Mouse (Mus musculus): ENCODE data around the gene Ttc33. TPM values are rescaled to one million over a fixed set of nuclear protein-coding genes. Genes with fewer than 3 reads are reported as not detected.

Ttc33 gene
- 43.6 and 45.9 TPM in 2 replicates for polyA plus RNA-seq (2015; fragmentation: Nextera tagmentation; extraction: Ambion mirVana)

DNA sequence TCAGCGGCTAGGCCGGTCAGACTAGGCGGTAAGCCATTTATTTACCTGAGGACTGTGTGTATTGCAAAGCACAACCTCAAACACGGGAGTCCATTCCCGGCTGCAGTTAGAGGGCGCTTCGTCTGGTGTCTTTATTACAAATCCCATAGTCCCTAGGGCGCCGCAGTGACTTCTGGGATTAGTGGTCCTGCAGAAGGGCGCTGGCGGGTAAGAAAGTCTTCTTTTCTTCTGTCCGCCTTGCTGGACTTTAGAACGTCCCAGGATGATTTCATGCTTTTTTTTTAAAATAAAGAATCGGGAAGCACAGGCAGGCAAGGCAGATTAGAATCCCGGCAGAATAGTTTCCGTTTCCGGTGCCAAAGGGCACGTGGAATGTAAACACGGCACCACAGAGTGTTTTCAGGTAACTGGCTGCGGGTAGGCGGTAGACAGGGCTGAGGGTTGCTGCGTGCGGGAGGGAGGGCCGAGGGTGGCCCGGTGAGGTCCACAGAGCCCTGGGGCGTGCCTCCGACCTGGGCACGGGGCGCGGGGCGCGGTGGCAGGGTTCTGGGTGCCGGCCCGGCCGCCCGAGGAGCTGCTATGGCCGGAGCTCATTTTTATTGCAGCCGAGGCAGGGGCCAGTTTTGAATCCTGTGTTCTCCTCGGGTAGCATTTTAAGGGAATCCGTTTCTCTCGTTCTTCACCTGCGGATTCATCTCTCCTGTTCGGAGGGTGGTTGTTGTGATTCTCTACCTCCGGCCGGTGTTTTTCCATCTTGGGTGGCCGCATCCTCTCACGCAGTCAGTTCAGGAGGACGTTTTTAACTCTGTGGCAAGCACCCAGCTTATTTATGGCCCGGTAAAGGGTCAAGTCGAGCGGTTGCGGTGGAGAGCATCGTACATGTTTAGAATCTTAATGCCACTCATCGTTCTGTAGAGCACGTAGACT is at the start of gene Ttc33:
TSS of gene Ttc33 (plus strand) at position 160 of the 927 bp plus-strand sequence.
- peak; percentile 65 for DNase-seq (ENCODE audit: low spot score)

DNA sequence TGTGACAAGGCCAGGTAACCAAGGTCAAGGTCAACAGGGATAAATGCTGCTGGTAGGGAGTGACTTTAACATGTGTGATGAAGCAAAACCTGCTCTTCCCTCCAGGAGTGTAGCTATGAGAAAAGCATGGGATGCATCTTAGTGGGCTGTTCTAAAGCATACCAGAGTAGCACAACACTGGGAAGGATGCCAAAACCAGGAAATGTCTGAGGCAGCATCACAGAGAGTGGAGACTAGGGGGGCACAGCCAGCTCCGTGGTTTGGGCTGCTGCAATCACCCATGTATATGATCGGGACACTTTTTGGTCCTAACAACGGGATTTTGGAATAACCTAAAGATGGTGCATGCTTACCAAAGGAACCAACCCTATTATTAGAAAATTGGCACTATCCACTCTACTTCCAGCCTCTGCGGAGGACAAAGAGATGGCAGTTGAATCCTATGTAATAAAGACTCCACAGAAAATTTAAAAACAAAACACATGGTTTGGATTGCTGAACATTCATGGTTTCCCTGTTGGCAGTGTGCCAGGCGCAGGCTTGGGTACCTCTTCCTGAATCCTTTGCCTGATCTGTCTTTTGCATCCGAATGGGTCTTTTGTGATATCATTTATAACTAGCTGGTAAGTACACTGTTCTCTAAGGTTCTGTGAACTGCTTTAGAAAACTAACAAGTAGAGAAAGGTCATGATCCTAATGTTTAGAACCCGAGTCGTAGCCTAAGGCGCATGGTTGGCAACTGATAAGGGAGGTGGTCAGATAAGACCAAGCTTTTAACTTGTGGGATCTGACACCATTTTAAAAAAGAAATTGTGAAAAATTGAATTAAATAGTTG is 47.1 kb upstream of the Ttc33 start:
- DNase-seq (ENCODE audit: low spot score) = no peak

DNA sequence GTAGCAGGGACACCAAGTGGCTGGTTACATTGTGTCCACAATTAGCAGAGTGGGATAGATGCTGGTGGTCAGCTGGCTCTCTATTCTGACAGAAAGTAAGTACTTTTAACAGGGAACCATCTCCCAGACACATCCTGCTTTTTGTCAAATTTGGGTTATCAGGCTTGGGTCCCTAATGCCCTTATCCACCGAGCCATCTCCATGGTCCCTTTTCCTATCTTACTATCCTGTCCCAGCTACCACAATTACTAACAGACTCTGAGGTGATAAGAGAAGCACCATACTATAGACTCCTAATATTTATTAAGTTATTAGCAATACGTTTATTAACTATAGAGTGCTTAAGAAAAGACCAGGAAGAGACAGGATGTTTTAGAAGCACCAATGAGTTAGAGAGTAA is 46.0 kb upstream of the Ttc33 start:
- DNase-seq (ENCODE audit: low spot score) = no peak

DNA sequence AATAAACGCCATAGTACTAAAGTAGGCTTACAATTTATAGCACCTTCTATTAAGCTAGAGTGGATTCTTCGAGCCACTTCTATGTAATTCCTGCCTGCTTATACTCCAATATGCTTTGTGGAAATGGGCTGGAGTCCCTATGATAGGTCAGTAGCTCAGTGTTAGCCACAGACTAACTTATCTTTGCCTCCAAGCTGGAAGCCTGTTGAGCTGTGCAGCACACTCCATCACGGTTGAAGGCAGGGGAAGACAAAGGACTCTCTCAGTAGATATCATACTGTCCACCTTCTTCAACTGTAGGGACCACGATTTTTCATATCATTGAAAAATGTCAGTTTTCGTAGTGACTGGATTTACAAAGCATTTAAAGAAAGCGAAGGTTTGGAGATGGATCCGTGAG is 45.5 kb upstream of the Ttc33 start:
- no peak for DNase-seq (ENCODE audit: low spot score)

DNA sequence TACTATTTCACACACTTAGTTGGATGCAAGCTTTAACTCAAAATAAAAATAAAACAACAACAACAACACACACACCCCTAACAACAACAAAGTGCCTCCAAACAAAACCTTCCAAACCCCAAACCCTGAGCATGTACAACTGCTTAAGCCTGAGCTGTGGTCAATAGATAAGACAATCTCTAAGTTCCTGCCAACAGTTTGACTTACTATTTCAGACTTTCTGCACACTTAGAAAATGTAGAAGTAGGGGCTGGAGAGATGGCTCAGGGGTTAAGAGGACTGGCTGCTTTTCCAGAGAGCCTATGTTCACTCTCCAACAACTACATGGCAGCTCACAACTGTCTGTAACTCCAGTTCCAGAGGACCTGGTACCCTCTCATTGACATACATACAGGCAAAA is 45.0 kb upstream of the Ttc33 start:
- no peak for DNase-seq (ENCODE audit: low spot score)

DNA sequence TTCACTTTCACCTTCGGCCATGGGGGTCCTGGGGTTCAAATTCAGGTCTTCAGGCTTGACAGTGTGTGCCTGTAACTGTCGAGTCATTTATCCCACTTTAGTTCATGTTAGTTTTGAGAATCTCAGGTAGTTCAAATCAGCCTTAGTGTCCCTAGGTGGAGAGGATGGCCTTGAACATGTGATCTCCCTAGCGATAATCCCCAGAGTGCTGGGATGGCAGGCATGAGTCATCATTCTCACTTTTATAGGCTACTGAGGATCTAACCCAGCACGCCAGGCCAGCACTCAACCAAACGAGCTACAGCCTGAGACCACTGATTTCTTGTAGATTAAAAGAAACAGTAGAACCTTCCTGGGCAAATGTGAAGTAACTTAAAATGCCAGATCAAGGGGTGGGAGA is 43.3 kb upstream of the Ttc33 start:
- DNase-seq (ENCODE audit: low spot score) = no peak

DNA sequence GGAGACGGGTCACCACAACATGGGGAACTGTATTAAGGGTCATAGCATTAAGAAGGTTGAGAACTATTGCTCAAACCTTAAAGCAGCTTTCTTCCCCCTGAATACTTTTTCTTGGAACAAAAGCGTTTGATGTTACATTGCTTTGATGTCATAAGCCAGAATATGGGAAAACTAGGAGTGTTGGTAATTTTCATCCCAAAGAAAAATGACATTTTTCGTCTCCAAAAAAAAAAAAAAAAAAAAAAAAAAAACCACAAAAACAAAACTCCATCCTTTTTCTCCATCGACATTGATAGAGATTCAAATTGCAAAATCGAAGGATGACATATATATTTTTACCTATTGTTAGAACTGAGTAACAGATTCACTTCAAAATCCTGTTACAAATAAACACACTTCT is 42.6 kb upstream of the Ttc33 start:
- DNase-seq (ENCODE audit: low spot score) = no peak

DNA sequence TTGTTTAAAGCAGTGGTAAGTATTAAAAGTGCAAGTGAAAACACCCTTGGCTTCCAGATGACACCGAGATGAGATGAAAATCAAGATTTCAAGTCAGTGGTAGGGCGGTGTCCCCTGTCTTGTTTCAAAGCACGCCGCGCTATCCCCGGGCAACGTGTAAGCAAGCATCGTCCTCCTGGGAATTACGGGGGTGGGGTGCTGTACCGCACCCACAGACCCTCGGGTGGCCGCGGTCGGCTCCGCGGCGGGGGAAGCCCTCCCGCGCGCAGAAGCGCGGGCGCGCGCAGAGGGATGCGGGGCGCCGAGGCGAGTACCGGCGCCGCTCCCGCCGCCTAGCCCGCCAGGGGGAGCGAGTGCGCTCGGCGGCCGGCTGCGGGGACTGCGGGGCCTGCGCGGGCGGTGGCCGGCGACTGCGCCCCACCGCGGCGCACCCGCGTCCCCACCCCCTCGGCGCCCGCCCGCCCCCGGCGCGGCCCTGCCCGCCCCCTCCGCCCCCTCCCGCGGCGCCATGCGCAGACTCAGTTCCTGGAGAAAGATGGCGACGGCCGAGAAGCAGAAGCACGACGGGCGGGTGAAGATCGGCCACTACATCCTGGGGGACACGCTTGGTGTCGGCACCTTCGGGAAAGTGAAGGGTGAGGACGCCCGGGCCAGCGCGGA is 41.8 kb upstream of the Ttc33 start, which contains the start of gene Prkaa1:
TSS of gene Prkaa1 (plus strand) at position 501 of the 660 bp plus-strand sequence.
- peak; percentile 62 for DNase-seq (ENCODE audit: low spot score)

DNA sequence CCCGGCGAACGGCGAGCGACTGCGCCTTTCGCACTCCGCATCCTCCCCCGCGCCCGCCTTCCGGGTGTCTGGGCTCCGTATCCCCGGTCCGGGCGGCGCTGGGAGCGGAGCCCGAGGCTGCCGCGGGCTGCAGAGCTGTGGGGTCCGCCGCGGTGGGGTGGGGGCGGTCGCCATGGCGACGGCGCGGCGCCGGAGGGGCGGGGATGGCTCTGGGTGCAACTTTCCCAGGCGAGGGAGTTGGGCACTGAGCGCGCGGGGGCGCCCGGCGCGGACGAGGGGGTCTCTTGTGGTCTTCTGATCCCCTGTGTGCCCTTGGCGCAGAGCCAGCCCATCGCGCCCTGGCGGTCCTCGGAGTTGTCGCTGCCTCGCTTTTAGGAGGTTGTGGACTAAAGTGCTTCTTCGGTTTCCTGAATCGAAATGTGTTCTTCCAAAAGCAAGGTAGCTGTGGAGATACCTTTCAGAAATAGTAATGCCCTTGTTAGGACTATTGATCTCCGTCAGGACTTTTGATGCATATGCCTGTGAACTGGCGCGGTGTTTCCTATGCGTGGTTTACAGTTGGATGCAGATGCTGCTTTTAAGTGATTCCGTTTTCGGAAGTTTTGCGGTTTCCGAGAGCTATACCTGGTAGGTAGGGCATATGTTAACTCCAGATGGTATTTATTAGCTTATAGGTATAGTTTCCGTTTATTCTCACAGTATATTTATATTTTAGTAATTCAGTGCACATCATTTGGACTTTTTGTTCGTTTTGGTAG is 41.1 kb upstream of the Ttc33 start:
- peak; percentile 55 for DNase-seq (ENCODE audit: low spot score)

DNA sequence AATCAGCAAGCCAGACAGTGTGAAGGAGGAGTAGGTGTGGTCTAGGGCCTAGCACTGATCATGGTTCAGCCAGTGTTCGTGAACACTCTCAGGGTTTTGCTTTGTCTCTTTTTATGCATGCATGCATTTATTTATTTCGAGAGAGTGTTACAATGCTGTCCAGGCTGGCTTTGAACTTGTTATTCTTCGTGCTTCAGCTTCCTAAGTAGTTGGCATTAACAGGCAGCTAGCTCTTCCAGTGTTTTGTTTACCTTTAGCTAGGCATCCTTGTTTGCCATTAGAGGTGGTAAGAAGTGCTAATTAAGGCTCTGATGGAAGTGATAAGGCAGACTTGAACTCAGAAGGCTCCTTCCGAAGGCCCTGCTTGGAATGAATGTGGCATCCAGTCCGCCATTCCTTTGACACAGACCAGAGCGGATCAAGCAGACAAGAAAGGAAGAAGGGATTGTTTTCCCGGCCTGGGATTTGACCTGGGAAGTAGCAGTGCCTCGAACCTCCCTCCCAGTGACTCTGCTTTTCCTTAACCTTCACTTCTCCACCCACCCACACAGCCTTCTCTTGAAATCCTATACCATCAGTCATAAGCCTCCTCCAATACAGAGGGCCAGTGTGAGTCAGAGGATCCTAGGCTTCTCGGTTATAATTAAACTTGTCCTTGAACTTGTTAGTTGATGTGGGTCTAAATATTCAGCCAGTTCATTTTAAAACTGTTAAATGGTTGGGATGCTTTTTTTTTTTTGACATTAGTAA is 40.0 kb upstream of the Ttc33 start:
- no peak for DNase-seq (ENCODE audit: low spot score)

DNA sequence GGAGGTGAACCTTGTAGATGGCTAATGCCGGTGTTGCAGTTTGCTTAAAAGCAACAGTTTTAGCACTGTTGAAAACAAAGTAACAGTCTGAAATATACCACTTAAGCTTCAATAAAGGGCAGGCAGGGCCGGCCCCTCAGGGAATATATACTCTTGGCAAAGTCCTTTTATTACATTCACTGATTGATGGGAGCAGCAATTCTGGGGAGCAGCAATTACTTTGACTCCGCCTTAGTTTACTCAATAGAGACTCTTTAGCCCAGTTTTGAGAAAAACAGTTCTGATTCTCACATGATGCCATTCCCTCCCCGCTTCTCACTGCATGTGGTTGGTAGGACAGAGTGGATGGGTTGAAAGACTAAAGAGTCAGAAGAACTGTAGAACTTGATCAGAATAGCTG is 36.1 kb upstream of the Ttc33 start:
- no peak for DNase-seq (ENCODE audit: low spot score)

DNA sequence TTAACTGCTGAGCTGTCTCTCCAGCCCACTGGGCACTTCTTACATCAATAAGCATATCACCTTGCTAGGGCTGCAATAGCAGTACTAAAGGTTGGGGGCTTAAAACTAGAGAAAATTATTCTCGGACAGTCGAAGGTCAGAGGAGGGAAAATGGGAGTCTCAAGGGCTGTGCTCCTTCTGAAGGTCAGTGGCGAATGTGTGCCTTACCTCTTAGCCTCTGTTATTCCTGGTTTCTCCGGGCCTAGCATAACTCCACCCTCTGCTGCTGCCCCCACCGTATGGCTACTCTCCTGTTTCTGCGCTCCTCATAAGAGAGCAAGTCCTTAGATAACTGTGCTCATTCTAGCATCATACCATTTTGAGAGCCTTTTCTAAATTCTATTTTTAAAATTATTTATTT is 33.2 kb upstream of the Ttc33 start:
- DNase-seq (ENCODE audit: low spot score) = no peak

DNA sequence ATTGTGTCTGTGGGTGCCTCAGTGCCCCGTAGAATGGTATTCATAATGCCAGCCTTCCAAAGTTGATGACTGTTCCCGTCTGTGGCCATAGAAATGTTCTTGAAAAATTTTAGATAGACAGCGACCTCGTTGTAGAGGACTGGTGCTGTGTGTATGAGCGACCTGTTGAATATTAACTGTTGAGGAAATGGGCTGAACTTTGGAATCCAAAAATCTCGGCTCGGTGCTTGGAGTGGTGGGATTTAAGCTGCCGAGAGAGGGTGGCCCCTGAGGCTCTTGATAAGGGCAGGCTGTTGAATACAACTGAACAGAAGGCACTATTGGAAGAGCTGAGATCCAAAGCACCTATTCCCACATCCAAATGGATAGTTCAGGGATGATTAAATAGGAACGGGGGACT is 30.7 kb upstream of the Ttc33 start:
- DNase-seq (ENCODE audit: low spot score) = no peak

DNA sequence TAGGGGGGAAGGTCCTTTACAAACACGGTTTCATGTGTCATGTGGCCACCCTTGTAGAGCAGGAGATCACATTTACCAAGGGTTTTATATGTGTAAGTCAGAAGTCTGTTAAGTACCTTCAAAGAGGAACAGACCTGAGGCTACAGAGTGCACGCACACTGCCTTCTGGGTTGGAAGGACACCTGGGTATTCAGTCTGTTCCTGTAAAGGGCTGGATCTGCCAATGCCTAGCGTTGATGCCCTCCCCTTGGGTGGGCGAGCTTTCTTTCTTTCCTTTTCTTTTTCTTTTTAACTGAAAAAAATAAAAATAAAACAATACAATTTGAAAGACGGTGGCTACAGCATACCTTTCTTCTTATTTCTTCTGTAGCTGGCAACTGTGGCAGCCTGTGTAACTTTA is 30.2 kb upstream of the Ttc33 start:
- no peak for DNase-seq (ENCODE audit: low spot score)

DNA sequence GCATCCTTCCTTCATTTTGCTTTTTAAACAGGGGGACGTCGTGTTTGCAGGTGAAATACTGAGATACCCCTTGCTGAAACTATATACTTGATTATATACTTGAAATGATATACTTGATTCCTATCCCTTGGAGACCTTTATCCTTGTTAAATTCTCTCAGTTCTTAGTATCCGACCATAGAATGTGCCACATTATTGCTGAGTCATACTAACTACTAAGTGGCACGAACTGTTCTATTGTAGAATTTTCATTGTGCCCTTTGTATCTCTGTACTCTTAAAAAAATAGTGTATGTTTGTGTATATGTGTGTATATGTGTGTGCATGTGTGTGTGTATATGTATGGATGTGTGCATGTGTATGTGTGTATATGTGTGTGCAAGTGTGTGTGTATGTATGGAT is 29.0 kb upstream of the Ttc33 start:
- no peak for DNase-seq (ENCODE audit: low spot score)

DNA sequence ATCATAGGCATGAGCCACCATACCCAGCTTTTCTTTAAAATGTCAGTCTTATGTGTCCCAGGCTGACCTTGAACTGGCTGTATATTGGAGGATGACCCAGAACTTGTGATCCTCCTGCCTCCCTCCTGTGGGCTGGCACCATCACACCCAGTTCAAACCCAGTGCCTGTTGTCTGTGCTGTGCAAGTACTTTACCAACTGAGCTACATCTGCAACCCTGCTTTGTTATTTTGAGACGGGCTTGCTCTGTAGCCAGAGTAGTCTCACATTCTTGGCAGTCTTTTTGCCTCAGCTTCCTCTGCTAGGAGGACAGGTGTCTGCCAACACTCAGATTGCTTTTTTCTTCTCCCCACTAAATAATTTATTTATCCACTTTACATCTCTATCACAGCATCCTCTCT is 27.9 kb upstream of the Ttc33 start:
- no peak for DNase-seq (ENCODE audit: low spot score)

DNA sequence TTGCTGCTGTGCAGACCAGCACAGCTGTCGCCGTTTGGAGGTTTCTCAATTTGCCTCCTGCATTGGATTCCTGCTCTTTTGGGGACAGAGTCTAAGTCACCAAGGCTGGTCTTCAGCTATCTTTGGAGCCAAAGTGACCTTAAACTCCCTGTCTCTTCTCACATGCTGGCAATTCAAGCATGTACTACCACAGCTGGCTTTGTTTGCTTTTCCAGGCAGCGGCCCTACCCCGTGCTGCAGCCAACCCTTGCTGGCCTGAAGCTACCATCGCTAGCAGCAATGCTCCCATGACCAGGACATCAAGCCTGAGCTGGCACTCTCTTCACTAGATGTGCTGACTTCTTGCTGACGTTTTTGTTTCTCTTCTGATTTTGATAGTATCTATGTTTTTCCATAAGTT is 26.5 kb upstream of the Ttc33 start:
- DNase-seq (ENCODE audit: low spot score) = no peak

DNA sequence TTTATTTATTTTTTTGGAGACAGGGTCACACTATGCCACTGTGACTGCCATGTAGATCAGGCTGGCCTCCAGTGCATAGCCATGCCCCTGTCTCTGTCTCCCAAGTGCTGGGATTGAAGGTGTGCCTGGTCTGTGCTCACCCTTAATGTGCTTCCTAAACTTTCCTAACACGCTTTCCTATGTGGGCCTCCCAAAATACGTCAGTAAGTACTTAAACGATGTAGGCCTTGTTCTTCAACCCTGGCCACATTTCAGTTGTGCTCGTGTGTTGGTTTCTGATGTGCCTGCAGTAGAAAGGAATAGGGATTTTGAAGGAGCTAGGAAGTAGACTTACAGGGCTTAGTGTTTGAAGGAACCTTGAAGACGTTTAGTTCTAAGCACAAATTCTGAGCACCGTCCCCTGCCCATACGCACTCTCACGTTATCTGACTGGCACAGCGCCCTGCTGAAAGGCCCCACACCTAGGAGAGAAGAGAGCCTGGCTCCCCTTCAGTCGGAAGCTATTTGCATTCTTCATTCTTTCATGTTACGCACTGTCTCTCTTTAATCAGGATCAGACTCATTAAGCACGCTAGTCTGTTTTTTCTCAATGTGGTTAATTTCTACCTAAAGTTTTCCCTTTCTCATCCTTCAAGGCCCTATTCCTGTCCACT is 20.1 kb upstream of the Ttc33 start:
- DNase-seq (ENCODE audit: low spot score) = no peak

DNA sequence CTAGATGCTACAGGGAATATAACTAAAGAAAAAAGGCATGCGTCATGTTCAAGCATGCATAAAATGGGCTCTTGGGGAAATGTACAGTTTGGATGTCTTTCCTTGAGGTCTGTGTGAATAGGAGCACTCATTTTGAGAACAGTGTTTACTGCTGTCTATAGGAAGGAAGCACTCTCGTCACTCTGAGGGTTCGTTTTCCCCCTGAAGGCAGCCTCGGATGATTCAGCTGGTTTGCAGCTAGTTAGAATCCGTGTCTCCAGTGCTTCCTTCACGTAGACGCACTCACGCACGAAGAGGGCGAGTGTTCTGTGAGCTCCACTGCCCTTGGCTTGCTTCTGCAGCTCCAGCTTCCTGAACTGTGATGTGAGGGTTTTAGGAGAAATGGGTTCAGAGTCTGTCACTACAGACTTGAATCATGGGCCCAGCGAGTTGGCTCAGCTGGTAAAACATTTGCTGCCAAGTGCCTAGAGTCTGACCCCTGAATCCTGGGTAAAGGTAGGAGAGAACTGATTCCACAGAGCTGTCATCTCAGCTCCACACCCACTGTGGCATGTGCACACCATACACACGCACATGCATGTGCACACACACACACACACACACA is 12.0 kb upstream of the Ttc33 start:
- DNase-seq (ENCODE audit: low spot score) = no peak
